12 mouse cellular contexts compared by ENCODE assay signal in genomic region chr11:44977921-44978397, GRCm38 (mm10).
DNase-seq lines count a peak whose midpoint lies in the region; ATAC-seq lines count a peak whose summit lies in the region.
"Had no signal": no experiment of that assay in that cellular context is flagged by ENCODE, and none has a peak within 500 bp of the region (broad histone marks: within the 10 kb centered on the region; RNA-seq: fewer than 3 reads in every experiment).

No protein-coding gene starts in this region.

- H3K36me3 ChIP-seq in hindbrain, embryonic 11.5 days (ENCODE audit: control insufficient read depth, insufficient read depth, low read length) = no peaks in the 10 kb centered on the region
- H3K36me3 ChIP-seq in hindbrain, embryonic 10.5 days = no peaks in the 10 kb centered on the region
- no peaks in the 10 kb centered on the region for H3K36me3 ChIP-seq in heart, embryonic 10.5 days

- no peak overlapping the region for H3K27ac ChIP-seq in hindbrain, embryonic 11.5 days (ENCODE audit: low read depth, low read length)
- no peak overlapping the region for H3K27ac ChIP-seq in hindbrain, embryonic 10.5 days
- H3K27ac ChIP-seq in heart, embryonic 10.5 days = no peak overlapping the region
- H3K27ac ChIP-seq: liver, embryonic 14.5 days had no signal

- no peaks in the 10 kb centered on the region for H3K9me3 ChIP-seq in hindbrain, embryonic 11.5 days (ENCODE audit: control insufficient read depth, low read length)
- H3K9me3 ChIP-seq in hindbrain, embryonic 10.5 days = no peaks in the 10 kb centered on the region
- no peaks in the 10 kb centered on the region for H3K9me3 ChIP-seq in heart, embryonic 10.5 days

- peak; percentile 19 for DNase-seq in hindbrain, embryonic 11.5 days (ENCODE audit: low spot score)
- DNase-seq in hindbrain, embryonic 10.5 days (ENCODE audit: low spot score) = no peak
- peak; percentile 13 for DNase-seq in forelimb bud, embryonic 11.5 days (ENCODE audit: low read depth, low spot score)
- peak; percentile 45 to 59 for DNase-seq in left cerebral cortex, postnatal 14 days (ENCODE audit: low spot score in 2 of 2)
- peak; percentile 68 to 84 for DNase-seq in right cerebral cortex, postnatal 10 days (ENCODE audit: low spot score in 2 of 2)
- no peak for DNase-seq in T-cell, adult 2 months (ENCODE audit: low spot score)
- DNase-seq in heart, embryonic 10.5 days (ENCODE audit: low spot score) = no peak
- no peak for DNase-seq in cerebellum, adult 8-10 months
- DNase-seq: gastrocnemius, postnatal 10 days; kidney, adult 11 months had no signal

- peak; percentile 76 for ATAC-seq in hindbrain, embryonic 11.5 days (ENCODE audit: low FRiP score)

- peaks cover 3% of the 10 kb centered on the region for H3K4me1 ChIP-seq in hindbrain, embryonic 11.5 days (replicated peaks; ENCODE audit: control insufficient read depth, insufficient read depth, low read length)
- peaks cover 58% of the 10 kb centered on the region for H3K4me1 ChIP-seq in hindbrain, embryonic 10.5 days (replicated peaks)
- 0 out of 2 replicates have a peak, but pooled peaks cover 9% of the 10 kb centered on the region for H3K4me1 ChIP-seq in heart, embryonic 10.5 days

- intact Hi-C loops in left cerebral cortex, postnatal 14 days (cut with DNase I) = no loop called here

- no peak overlapping the region for H3K4me2 ChIP-seq in hindbrain, embryonic 11.5 days (replicated peaks; ENCODE audit: low read depth, low read length)

- H3K27me3 ChIP-seq in hindbrain, embryonic 11.5 days (ENCODE audit: control insufficient read depth, insufficient read depth, low read length) = no peaks in the 10 kb centered on the region
- no peaks in the 10 kb centered on the region for H3K27me3 ChIP-seq in hindbrain, embryonic 10.5 days (ENCODE audit: insufficient read depth, poor library complexity, severe bottlenecking)
- no peaks in the 10 kb centered on the region for H3K27me3 ChIP-seq in heart, embryonic 10.5 days (ENCODE audit: insufficient read depth, poor library complexity, severe bottlenecking)
- H3K27me3 ChIP-seq: CH12.LX had no signal

- no peak overlapping the region for H3K9ac ChIP-seq in hindbrain, embryonic 11.5 days (ENCODE audit: low read depth, low read length)
- H3K9ac ChIP-seq: liver, embryonic 14.5 days had no signal

- H3K4me3 ChIP-seq in hindbrain, embryonic 11.5 days (ENCODE audit: low read depth, low read length) = no peak overlapping the region
- no peak overlapping the region for H3K4me3 ChIP-seq in hindbrain, embryonic 10.5 days
- no peak overlapping the region for H3K4me3 ChIP-seq in heart, embryonic 10.5 days

- WGBS in hindbrain, embryonic 11.5 days = 81% methylated on average over 4 of the region's 4 CpGs
- WGBS in hindbrain, embryonic 10.5 days = 85% methylated on average over 4 of the region's 4 CpGs
- 89% methylated on average over 4 of the region's 4 CpGs for WGBS in heart, embryonic 10.5 days

Comparison
In these comparisons a context has a peak if more than half of its experiments do, and no peak if none do; other contexts are left out.
1. DNase-seq: peak in hindbrain, embryonic 11.5 days (single experiment), forelimb bud, embryonic 11.5 days (single experiment), left cerebral cortex, postnatal 14 days (2 of 2) and right cerebral cortex, postnatal 10 days (2 of 2); none in hindbrain, embryonic 10.5 days (single experiment), T-cell, adult 2 months (single experiment), heart, embryonic 10.5 days (single experiment) and cerebellum, adult 8-10 months (single experiment).